Mouse (Mus musculus): ENCODE measurements around the gene Rpl9.

DNA sequence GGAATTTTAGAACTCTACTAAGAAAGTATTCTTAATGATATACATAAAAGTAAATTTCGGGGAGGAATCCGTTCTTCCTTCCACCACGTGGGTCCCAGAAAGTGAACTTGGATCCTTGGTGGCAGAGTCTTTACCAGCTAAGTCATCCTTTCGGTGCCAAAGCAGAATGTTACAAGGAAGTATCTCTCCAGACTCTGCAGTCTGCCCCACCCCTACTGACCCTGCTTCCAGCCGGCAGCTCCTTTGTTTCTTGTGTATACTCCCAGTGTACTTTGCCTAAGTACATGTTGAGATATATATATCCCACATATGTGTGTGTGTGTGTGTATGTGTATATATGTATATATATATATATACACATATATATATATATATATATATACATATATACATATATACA lies 38.2 kb upstream of the Rpl9 start:
- TF ChIP-seq CTCF (IDR thresholded peaks at IDR 0.05; ENCODE audit: borderline replicate concordance, extremely low read depth, insufficient read depth, insufficient read length) (no peak), POLR2A (IDR thresholded peaks at IDR 0.05; ENCODE audit: borderline replicate concordance, extremely low read depth, insufficient read depth, insufficient read length, poor library complexity, severe bottlenecking) (no peak)

Measured in brain, embryonic 14.5 days (tissue).